ENCODE assay signal across 7 mouse cellular contexts in the genomic region with DNA sequence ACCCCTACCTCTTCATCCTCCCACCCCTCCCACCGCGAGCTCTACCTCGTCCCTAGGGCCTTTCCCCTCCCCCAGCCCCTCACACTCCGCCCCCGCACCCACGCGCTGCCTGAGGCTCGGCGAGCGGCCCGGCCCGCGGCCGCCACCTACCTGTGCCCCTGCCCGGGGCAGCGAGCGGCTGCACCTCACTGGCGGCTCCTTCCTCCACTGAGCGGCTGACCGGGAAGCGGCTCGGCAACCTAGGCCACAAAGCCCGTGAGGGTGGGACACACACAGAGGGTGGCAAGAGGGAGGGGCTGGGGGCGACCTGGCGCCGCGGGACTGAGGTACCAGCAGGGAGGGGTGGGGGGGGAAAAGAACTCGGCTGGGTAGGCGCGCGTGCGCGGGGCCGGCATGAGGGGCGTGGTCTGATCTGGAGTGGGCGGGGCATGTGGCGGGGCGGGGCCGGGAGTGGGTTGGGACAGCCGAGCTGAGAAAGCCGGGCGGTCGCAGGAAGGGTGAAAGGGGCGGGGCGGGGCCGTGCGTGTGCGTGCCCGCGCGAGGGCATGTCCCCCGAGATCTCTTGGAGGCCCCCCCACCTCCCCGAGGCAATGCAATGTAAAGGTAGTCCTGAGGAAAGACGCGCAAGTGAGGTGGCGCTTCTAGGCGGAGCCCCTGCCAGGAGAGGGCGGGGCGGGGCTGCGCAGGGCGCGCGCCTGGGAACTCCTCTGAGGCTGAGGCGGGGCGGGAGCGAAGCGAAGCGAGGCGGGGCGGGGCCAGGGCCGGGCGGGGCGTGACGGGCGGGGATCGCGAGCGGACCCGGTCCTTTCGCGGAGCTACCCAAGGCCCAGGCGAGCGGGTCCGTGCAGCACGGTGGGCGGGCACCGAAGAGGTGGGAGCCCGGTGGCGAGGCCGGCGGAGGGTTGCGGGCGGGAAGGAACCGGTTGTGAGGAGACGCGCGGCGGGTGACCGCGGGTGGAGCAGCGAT. TPM values are rescaled to one million over a fixed set of nuclear protein-coding genes. Genes with fewer than 3 reads are reported as not detected.
DNase-seq lines count a peak whose midpoint lies in the region; ATAC-seq lines count a peak whose summit lies in the region.

A gene (minus strand): TSS at position 408 of the 967 bp plus-strand sequence.
A gene (plus strand): TSS at position 469 of the 967 bp plus-strand sequence.

- peaks cover 23% of the 10 kb centered on the region for H3K4me1 ChIP-seq in intestine, embryonic 16.5 days (ENCODE audit: control insufficient read depth, insufficient read depth, low read length)
- 0 out of 2 replicates have a peak, but pooled peaks cover 2% of the 10 kb centered on the region for H3K4me1 ChIP-seq in midbrain, embryonic 11.5 days (ENCODE audit: control insufficient read depth, insufficient read depth, low read length)

- peak; percentile 95 for DNase-seq in adrenal gland, adult 8-10 months
- peak; percentile 100 for DNase-seq in embryo, embryonic 9.5 days (ENCODE audit: extremely low spot score)
- DNase-seq in gastrocnemius, postnatal 4 days (ENCODE audit: low spot score in 2 of 2), result peak; percentile 94
- peak; percentile 91 to 92 for DNase-seq in left cerebral cortex, postnatal 36 days (ENCODE audit: low spot score in 2 of 2)
- DNase-seq in midbrain, embryonic 11.5 days (ENCODE audit: low spot score, missing footprints), result peak; percentile 100
- DNase-seq in skeletal muscle tissue, adult 2 months (ENCODE audit: low read depth, low spot score), result peak; percentile 93

- WGBS in intestine, embryonic 16.5 days, result under 1% methylated on average over 101 of the region's 101 CpGs
- under 1% methylated on average over 91 of the region's 101 CpGs for WGBS in midbrain, embryonic 11.5 days

- peak; percentile 98 for ATAC-seq in intestine, embryonic 16.5 days
- ATAC-seq in midbrain, embryonic 11.5 days (ENCODE audit: low FRiP score), result peak; percentile 96

- peak within 1 kb of the TSS; percentile 76 for H3K27ac ChIP-seq in intestine, embryonic 16.5 days (ENCODE audit: low read length)
- H3K27ac ChIP-seq in midbrain, embryonic 11.5 days (ENCODE audit: low read depth, low read length), result peak within 1 kb of the TSS; percentile 58; the same call in 1 of the 2 replicates

- no peaks in the 10 kb centered on the region for H3K27me3 ChIP-seq in intestine, embryonic 16.5 days (replicated peaks; ENCODE audit: control insufficient read depth, insufficient read depth, low read length)
- no peaks in the 10 kb centered on the region for H3K27me3 ChIP-seq in midbrain, embryonic 11.5 days (ENCODE audit: control insufficient read depth, insufficient read depth, low read length)

- H3K36me3 ChIP-seq in intestine, embryonic 16.5 days (ENCODE audit: control insufficient read depth, insufficient read depth, low read length), result no peaks in the 10 kb centered on the region
- no peaks in the 10 kb centered on the region for H3K36me3 ChIP-seq in midbrain, embryonic 11.5 days (ENCODE audit: control insufficient read depth, insufficient read depth, low read length)

- H3K9me3 ChIP-seq in intestine, embryonic 16.5 days (ENCODE audit: control insufficient read depth, low read length), result no peaks in the 10 kb centered on the region
- H3K9me3 ChIP-seq in midbrain, embryonic 11.5 days (ENCODE audit: control insufficient read depth, low read length), result no peaks in the 10 kb centered on the region

- peak within 1 kb of the TSS; percentile 79 for H3K4me3 ChIP-seq in intestine, embryonic 16.5 days (ENCODE audit: low read length)
- peak within 1 kb of the TSS; percentile 73 for H3K4me3 ChIP-seq in midbrain, embryonic 11.5 days (ENCODE audit: low read depth, low read length)

- H3K9ac ChIP-seq in intestine, embryonic 16.5 days (ENCODE audit: low read depth, low read length), result peak within 1 kb of the TSS; percentile 90
- peak within 1 kb of the TSS; percentile 81 for H3K9ac ChIP-seq in midbrain, embryonic 11.5 days (ENCODE audit: low read length)

- intact Hi-C loops in left cerebral cortex, postnatal 36 days (cut with DNase I), result loop anchor here (2.0 kb wide), 1 partner anchor 61 kb away; a partner anchor contains a TSS

- H3K4me2 ChIP-seq in intestine, embryonic 16.5 days (ENCODE audit: low read depth, low read length), result peak within 1 kb of the TSS; percentile 67
- H3K4me2 ChIP-seq in midbrain, embryonic 11.5 days, result peak within 1 kb of the TSS; percentile 63

RNA-seq across cellular contexts. Expression of the first gene that starts in this region (rescaled TPM):
- 10 to 100 TPM; 24.4 to 36.1 (median 30.6) TPM for total RNA-seq in adrenal gland, adult 8-10 months (2022)
- 10 to 100 TPM; 25.2 to 26.5 TPM for total RNA-seq in gastrocnemius, postnatal 4 days (2021)
- 48.3 and 49.6 TPM in 2 replicates for polyA plus RNA-seq in intestine, embryonic 16.5 days (2015; fragmentation: Nextera tagmentation; extraction: Ambion mirVana)
- 10 to 100 TPM; 28.0 to 35.0 TPM for total RNA-seq in left cerebral cortex, postnatal 36 days (2021)
- 69.8 and 70.0 TPM in 2 replicates for polyA plus RNA-seq in midbrain, embryonic 11.5 days (2014; fragmentation: Nextera tagmentation; extraction: Ambion mirVana)

RNA-seq across cellular contexts. Expression of the second gene that starts in this region (rescaled TPM):
- total RNA-seq in adrenal gland, adult 8-10 months (2022), result 10 to 100 TPM; 16.2 to 23.9 (median 20.9) TPM
- total RNA-seq in gastrocnemius, postnatal 4 days (2021), result 10 to 100 TPM; 27.3 to 28.9 TPM
- 22.6 and 26.7 TPM in 2 replicates for polyA plus RNA-seq in intestine, embryonic 16.5 days (2015; fragmentation: Nextera tagmentation; extraction: Ambion mirVana)
- total RNA-seq in left cerebral cortex, postnatal 36 days (2021), result 10 to 100 TPM; 15.6 to 16.5 TPM
- 27.2 and 30.2 TPM in 2 replicates for polyA plus RNA-seq in midbrain, embryonic 11.5 days (2014; fragmentation: Nextera tagmentation; extraction: Ambion mirVana)

Comparison
In these comparisons a context has a peak if more than half of its experiments do, and no peak if none do; other contexts are left out.
1. Peak in every context shown above with its lines: DNase-seq, ATAC-seq, H3K4me3 ChIP-seq and H3K27ac ChIP-seq.